Mouse (Mus musculus) thymus, adult 2 months (tissue): ENCODE results near the gene Slain2.

Experiments used
- CTCF ChIP-seq: fragments of 200-500 bp; IDR thresholded peaks from 2 replicates; pipeline ENCODE4 v1.5.1; 2012; ENCODE audit warnings: mild to moderate bottlenecking, control low read depth, low read length, moderate library complexity, borderline replicate concordance; ENCODE audit not compliant: control insufficient read depth, poor library complexity, insufficient read depth; ENCODE audit errors: extremely low read depth
- POLR2A ChIP-seq: fragments of 200-500 bp; IDR thresholded peaks from 2 replicates; pipeline ENCODE4 v1.6.1; 2012; ENCODE audit warnings: mild to moderate bottlenecking, low read length, control low read depth, moderate library complexity; ENCODE audit not compliant: control insufficient read depth, poor library complexity, insufficient read depth; ENCODE audit errors: extremely low read depth

DNA sequence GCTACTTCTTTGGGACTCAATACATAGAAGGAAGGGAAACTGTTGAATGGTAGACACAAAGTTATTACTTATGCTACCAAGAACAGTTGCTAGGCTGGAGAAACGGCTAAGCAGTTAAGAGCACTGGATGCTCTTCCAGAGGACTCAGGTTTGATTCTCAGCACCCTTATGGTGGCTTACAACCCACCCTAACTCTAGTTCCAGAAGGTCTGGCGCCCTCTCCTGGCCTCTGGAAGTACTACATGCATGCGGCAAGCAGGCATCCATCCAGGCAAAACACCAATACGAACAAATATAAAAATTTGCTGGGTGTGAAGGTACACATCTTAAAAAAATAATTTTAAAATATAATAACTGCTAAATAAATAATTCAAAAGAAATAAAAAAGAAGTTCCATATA lies 43.0 kb upstream of the Slain2 start:
- TF ChIP-seq CTCF, result no peak
- no peak for TF ChIP-seq POLR2A
